Mouse (Mus musculus): Measurements from ENCODE around the gene Tnfrsf23. TPM values are rescaled to one million over a fixed set of nuclear protein-coding genes. Genes with fewer than 3 reads are reported as not detected.

Tnfrsf23 gene
- polyA plus RNA-seq, 1 experiment from 2014 or later, result 0.55 TPM

GRCm38 (mm10) chr7:143627555-143628286, 58.0 kb downstream of the Tnfrsf23 start:
- no peak overlapping the region for H3K4me3 ChIP-seq (ENCODE audit: low read depth, low read length)
- no peaks in the 10 kb centered on the region; the same call in 1 of the 2 replicates for H3K4me1 ChIP-seq (ENCODE audit: control insufficient read depth, low read depth, low read length)
- H3K4me2 ChIP-seq (ENCODE audit: low read depth, low read length), result peak overlapping the region; percentile 37
- H3K9ac ChIP-seq (ENCODE audit: low read depth, low read length), result no peak overlapping the region
- no peaks in the 10 kb centered on the region for H3K36me3 ChIP-seq (ENCODE audit: control insufficient read depth, insufficient read depth)
- no peaks in the 10 kb centered on the region for H3K27me3 ChIP-seq (ENCODE audit: control insufficient read depth, insufficient read depth, low read depth, low read length)
- H3K9me3 ChIP-seq (replicated peaks; ENCODE audit: control insufficient read depth, low read length), result no peaks in the 10 kb centered on the region
- 19% methylated on average over 10 of the region's 10 CpGs for WGBS (ENCODE audit: insufficient replicate concordance)
- no peak for ATAC-seq (ENCODE audit: low read depth)
- peak overlapping the region; percentile 78 for H3K27ac ChIP-seq (ENCODE audit: low read length)

- H3K9ac ChIP-seq (ENCODE audit: low read depth, low read length), result no peak overlapping the region
- ATAC-seq (ENCODE audit: low read depth), result no peak
- no peak overlapping the region for H3K4me3 ChIP-seq (ENCODE audit: low read depth, low read length)
- H3K27me3 ChIP-seq (ENCODE audit: control insufficient read depth, insufficient read depth, low read depth, low read length), result no peaks in the 10 kb centered on the region
- no peak overlapping the region for H3K4me2 ChIP-seq (ENCODE audit: low read depth, low read length)
- H3K36me3 ChIP-seq (ENCODE audit: control insufficient read depth, insufficient read depth), result no peaks in the 10 kb centered on the region
- H3K9me3 ChIP-seq (replicated peaks; ENCODE audit: control insufficient read depth, low read length), result no peaks in the 10 kb centered on the region
- no peak overlapping the region for H3K27ac ChIP-seq (ENCODE audit: low read length)
- H3K4me1 ChIP-seq (ENCODE audit: control insufficient read depth, low read depth, low read length), result no peaks in the 10 kb centered on the region; the same call in 1 of the 2 replicates
- WGBS (ENCODE audit: insufficient replicate concordance), result 39% methylated on average over 2 of the region's 2 CpGs
Observed at GRCm38 (mm10) chr7:143626178-143626577, 59.5 kb downstream of the Tnfrsf23 start.

GRCm38 (mm10) chr7:143625151-143625550, 60.5 kb downstream of the Tnfrsf23 start:
- ATAC-seq (ENCODE audit: low read depth), result no peak
- Histone ChIP-seq H3K36me3 (ENCODE audit: control insufficient read depth, insufficient read depth) (no peaks in the 10 kb centered on the region), H3K27me3 (ENCODE audit: control insufficient read depth, insufficient read depth, low read depth, low read length) (no peaks in the 10 kb centered on the region), H3K4me3 (ENCODE audit: low read depth, low read length) (no peak overlapping the region), H3K4me2 (ENCODE audit: low read depth, low read length) (no peak overlapping the region), H3K9ac (ENCODE audit: low read depth, low read length) (no peak overlapping the region), H3K4me1 (ENCODE audit: control insufficient read depth, low read depth, low read length) (no peaks in the 10 kb centered on the region; the same call in 1 of the 2 replicates), H3K9me3 (replicated peaks; ENCODE audit: control insufficient read depth, low read length) (no peaks in the 10 kb centered on the region), H3K27ac (ENCODE audit: low read length) (no peak overlapping the region)
- 32% methylated on average over 5 of the region's 5 CpGs for WGBS (ENCODE audit: insufficient replicate concordance)

- H3K4me2 ChIP-seq (ENCODE audit: low read depth, low read length), result no peak overlapping the region
- H3K9me3 ChIP-seq (replicated peaks; ENCODE audit: control insufficient read depth, low read length), result no peaks in the 10 kb centered on the region
- WGBS (ENCODE audit: insufficient replicate concordance), result 49% methylated on average over 3 of the region's 3 CpGs
- H3K27ac ChIP-seq (ENCODE audit: low read length), result no peak overlapping the region
- H3K4me1 ChIP-seq (ENCODE audit: control insufficient read depth, low read depth, low read length), result no peaks in the 10 kb centered on the region; the same call in 1 of the 2 replicates
- H3K9ac ChIP-seq (ENCODE audit: low read depth, low read length), result no peak overlapping the region
- H3K4me3 ChIP-seq (ENCODE audit: low read depth, low read length), result no peak overlapping the region
- no peaks in the 10 kb centered on the region for H3K27me3 ChIP-seq (ENCODE audit: control insufficient read depth, insufficient read depth, low read depth, low read length)
- H3K36me3 ChIP-seq (ENCODE audit: control insufficient read depth, insufficient read depth), result no peaks in the 10 kb centered on the region
- ATAC-seq (ENCODE audit: low read depth), result no peak
Observed at GRCm38 (mm10) chr7:143624561-143624960, 61.1 kb downstream of the Tnfrsf23 start.

- Histone ChIP-seq H3K27me3 (ENCODE audit: control insufficient read depth, insufficient read depth, low read depth, low read length) (no peaks in the 10 kb centered on the region), H3K36me3 (ENCODE audit: control insufficient read depth, insufficient read depth) (no peaks in the 10 kb centered on the region), H3K9me3 (replicated peaks; ENCODE audit: control insufficient read depth, low read length) (no peaks in the 10 kb centered on the region), H3K9ac (ENCODE audit: low read depth, low read length) (no peak overlapping the region), H3K4me1 (ENCODE audit: control insufficient read depth, low read depth, low read length) (no peaks in the 10 kb centered on the region), H3K27ac (ENCODE audit: low read length) (no peak overlapping the region), H3K4me3 (ENCODE audit: low read depth, low read length) (no peak overlapping the region), H3K4me2 (ENCODE audit: low read depth, low read length) (no peak overlapping the region)
- no peak for ATAC-seq (ENCODE audit: low read depth)
- WGBS (ENCODE audit: insufficient replicate concordance), result 52% methylated on average over 1 of the region's 1 CpGs
Observed at GRCm38 (mm10) chr7:143620951-143621350, 64.7 kb downstream of the Tnfrsf23 start.

Other genes starting within 250 kb of the Tnfrsf23 start
- gene Cdkn1c, start 224.8 kb downstream of the Tnfrsf23 start, polyA plus RNA-seq (2015; fragmentation: Nextera tagmentation; extraction: Ambion mirVana), result 143 and 173 TPM in 2 replicates
- gene Slc22a18, start 212.1 kb downstream of the Tnfrsf23 start, polyA plus RNA-seq (2015; fragmentation: Nextera tagmentation; extraction: Ambion mirVana), result 13.0 and 14.4 TPM in 2 replicates
- 25.8 and 25.9 TPM in 2 replicates for gene Phlda2, start 182.7 kb downstream of the Tnfrsf23 start, polyA plus RNA-seq (2015; fragmentation: Nextera tagmentation; extraction: Ambion mirVana)
- gene Nap1l4, start 136.8 kb downstream of the Tnfrsf23 start, polyA plus RNA-seq (2015; fragmentation: Nextera tagmentation; extraction: Ambion mirVana), result 74.9 and 78.9 TPM in 2 replicates
- 62.0 and 64.3 TPM in 2 replicates for gene Cars, start 85.8 kb downstream of the Tnfrsf23 start, polyA plus RNA-seq (2015; fragmentation: Nextera tagmentation; extraction: Ambion mirVana)
- gene Tnfrsf26, start 57.1 kb downstream of the Tnfrsf23 start, polyA plus RNA-seq (2015; fragmentation: Nextera tagmentation; extraction: Ambion mirVana), result 1.3 and 1.4 TPM in 2 replicates
- gene Tnfrsf22, start 36.2 kb downstream of the Tnfrsf23 start, polyA plus RNA-seq (2015; fragmentation: Nextera tagmentation; extraction: Ambion mirVana), result 0.42 and 0.53 TPM in 2 replicates
- gene Osbpl5, start 71.1 kb upstream of the Tnfrsf23 start, polyA plus RNA-seq (2015; fragmentation: Nextera tagmentation; extraction: Ambion mirVana), result 1.9 and 2.2 TPM in 2 replicates
- not detected in 2 replicates for gene Mrgprg, start 81.1 kb upstream of the Tnfrsf23 start, polyA plus RNA-seq (2015; fragmentation: Nextera tagmentation; extraction: Ambion mirVana)
- gene Mrgpre, start 98.6 kb upstream of the Tnfrsf23 start, polyA plus RNA-seq (2015; fragmentation: Nextera tagmentation; extraction: Ambion mirVana), result 0.41 and 0.51 TPM in 2 replicates
- gene Nadsyn1, start 137.0 kb upstream of the Tnfrsf23 start, polyA plus RNA-seq (2015; fragmentation: Nextera tagmentation; extraction: Ambion mirVana), result 9.1 TPM in 2 replicates
- 59.4 and 76.8 TPM in 2 replicates for gene Dhcr7, start 137.3 kb upstream of the Tnfrsf23 start, polyA plus RNA-seq (2015; fragmentation: Nextera tagmentation; extraction: Ambion mirVana)
- gene Gm498, start 181.0 kb upstream of the Tnfrsf23 start, polyA plus RNA-seq (2015; fragmentation: Nextera tagmentation; extraction: Ambion mirVana), result not detected in 2 replicates